Mouse (Mus musculus) liver, embryonic 12.5 days (tissue): ENCODE measurements around the gene Mns1. TPM values are rescaled to one million over a fixed set of nuclear protein-coding genes. Genes with fewer than 3 reads are reported as not detected.

Experiments
- ATAC-seq: fragments of 200-750 bp; cut with Nextera tagmentation; 2 replicates; pipeline ENCODE4 v1.8.0; 2017; ENCODE audit warnings: moderate number of reproducible peaks, mild to moderate bottlenecking, moderate library complexity
- H3K27ac ChIP-seq: fragments of 300-500 bp; sonication (generic); 2 replicates; pipeline ENCODE4 v1.5.1; 2016; ENCODE audit warnings: mild to moderate bottlenecking
- H3K27me3 ChIP-seq: fragments of 300-500 bp; sonication (generic); replicated peaks from 2 replicates; pipeline ENCODE4 v1.6.1; 2016; ENCODE audit warnings: mild to moderate bottlenecking, moderate library complexity
- H3K36me3 ChIP-seq: fragments of 300-500 bp; sonication (generic); 2 replicates; pipeline ENCODE4 v1.6.1; 2016; ENCODE audit warnings: mild to moderate bottlenecking, moderate library complexity
- H3K4me1 ChIP-seq: fragments of 300-500 bp; sonication (generic); 2 replicates; pipeline ENCODE4 v1.6.1; 2016
- H3K4me2 ChIP-seq: fragments of 300-500 bp; sonication (generic); 2 replicates; pipeline ENCODE4 v1.6.1; 2016; ENCODE audit warnings: mild to moderate bottlenecking, moderate library complexity
- H3K4me3 ChIP-seq: fragments of 300-500 bp; sonication (generic); 2 replicates; pipeline ENCODE4 v1.5.1; 2016; ENCODE audit warnings: mild to moderate bottlenecking, moderate library complexity
- H3K9ac ChIP-seq: fragments of 300-500 bp; sonication (generic); 2 replicates; pipeline ENCODE4 v1.6.1; 2016; ENCODE audit warnings: mild to moderate bottlenecking, moderate library complexity
- H3K9me3 ChIP-seq: fragments of 300-500 bp; sonication (generic); replicated peaks from 2 replicates; pipeline ENCODE4 v1.6.1; 2016; ENCODE audit warnings: mild to moderate bottlenecking, moderate library complexity
- WGBS: fragments of 180-500 bp; shearing (Covaris S2); methylation state at CpG from one replicate; pipeline ENCODE4 v1.1.7; 2016; ENCODE audit not compliant: insufficient replicate concordance; 5-methylcytosine and 5-hydroxymethylcytosine counted together
- microRNA-seq: library from miRNA; unstranded; fragments of <30 nt; microRNA quantifications from one replicate; pipeline ENCODE4, GENCODE M21; 2017
- polyA plus RNA-seq: library from polyadenylated mRNA; unstranded; fragments of >200 nt; fragmentation: Nextera tagmentation; extraction: Ambion mirVana; gene quantifications from 2 replicates; pipeline ENCODE4 v1.2.1, GENCODE M21; 2016

Mns1 gene
- polyA plus RNA-seq, 1 experiment from 2014 or later, result 119 TPM

DNA sequence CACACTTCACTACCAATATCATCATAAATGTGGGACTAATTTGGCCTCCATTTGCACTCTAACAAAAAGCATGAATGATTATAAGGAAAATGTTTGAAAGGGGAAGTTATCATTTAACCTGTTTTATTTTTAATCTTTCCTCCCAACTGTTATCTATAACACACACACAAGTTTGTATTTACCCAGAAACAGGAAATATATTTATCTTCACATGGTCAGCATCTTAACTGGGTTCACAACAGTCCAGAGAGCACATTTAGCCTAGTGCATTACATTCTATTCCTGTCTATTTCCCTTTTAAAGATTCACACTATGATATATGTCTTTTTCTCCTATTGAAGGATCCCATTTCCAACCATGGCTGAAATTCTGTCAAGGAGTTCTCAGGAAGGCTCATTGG is 50.7 kb downstream of the Mns1 start:
- Histone ChIP-seq H3K36me3 (peaks cover 6% of the 10 kb centered on the region), H3K27me3 (no peaks in the 10 kb centered on the region), H3K27ac (peak overlapping the region; percentile 71; the same call in 1 of the 2 replicates), H3K4me3 (no peak overlapping the region), H3K4me1 (peaks cover 38% of the 10 kb centered on the region), H3K9ac (no peak overlapping the region), H3K4me2 (no peak overlapping the region), H3K9me3 (no peaks in the 10 kb centered on the region)
- ATAC-seq, result peak; percentile 28; the same call in 1 of the 2 replicates

- Histone ChIP-seq H3K27me3 (no peaks in the 10 kb centered on the region), H3K9me3 (no peaks in the 10 kb centered on the region), H3K27ac (no peak overlapping the region), H3K4me1 (peaks cover 38% of the 10 kb centered on the region), H3K9ac (no peak overlapping the region), H3K4me3 (no peak overlapping the region), H3K36me3 (peaks cover 6% of the 10 kb centered on the region), H3K4me2 (no peak overlapping the region)
- 71% methylated on average over 5 of the region's 5 CpGs for WGBS
- ATAC-seq, result no peak
Observed at GRCm38 (mm10) chr9:72489131-72489530, 51.3 kb downstream of the Mns1 start.

- Histone ChIP-seq H3K27me3 (no peaks in the 10 kb centered on the region), H3K9me3 (no peaks in the 10 kb centered on the region), H3K4me2 (peak overlapping the region; percentile 94), H3K4me3 (peak overlapping the region; percentile 84), H3K27ac (peak overlapping the region; percentile 62), H3K9ac (peak overlapping the region; percentile 50), H3K36me3 (peaks cover 4% of the 10 kb centered on the region), H3K4me1 (peaks cover 38% of the 10 kb centered on the region)
- peak; percentile 96 for ATAC-seq
- under 1% methylated on average over 32 of the region's 32 CpGs for whole genome bisulfite sequencing
Observed at GRCm38 (mm10) chr9:72491559-72492193, 53.9 kb downstream of the Mns1 start.

DNA sequence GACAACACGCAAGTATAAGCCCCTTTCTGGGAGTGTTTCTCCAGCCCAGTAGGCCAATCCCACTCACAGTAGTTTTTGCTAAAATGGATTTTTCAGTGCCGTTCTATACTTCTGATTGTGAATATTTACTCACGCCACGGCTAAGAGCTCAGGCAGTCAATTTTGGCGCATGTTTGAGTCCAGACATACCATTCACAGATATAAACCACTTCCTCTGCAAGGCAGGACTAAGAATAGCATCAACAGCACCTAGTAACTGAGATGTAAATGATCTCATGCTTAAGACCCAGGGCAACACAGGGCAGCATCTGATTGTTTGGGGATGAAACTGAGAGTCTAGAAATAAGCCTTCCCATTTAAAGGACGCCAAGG is 54.4 kb downstream of the Mns1 start, which contains the start of gene Tex9:
Gene Tex9 (minus strand): TSS at position 19 of the 372 bp plus-strand sequence.
- H3K27ac ChIP-seq, result peak within 1 kb of the TSS; percentile 62
- 8% methylated on average over 6 of the region's 6 CpGs for WGBS
- H3K27me3 ChIP-seq, result no peaks in the 10 kb centered on the region
- peak within 1 kb of the TSS; percentile 94 for H3K4me2 ChIP-seq
- H3K4me3 ChIP-seq, result peak within 1 kb of the TSS; percentile 84
- peaks cover 38% of the 10 kb centered on the region for H3K4me1 ChIP-seq
- H3K9me3 ChIP-seq, result no peaks in the 10 kb centered on the region
- no peaks in the 10 kb centered on the region for H3K36me3 ChIP-seq
- peak within 1 kb of the TSS; percentile 50 for H3K9ac ChIP-seq
- ATAC-seq, result peak; percentile 44

GRCm38 (mm10) chr9:72493465-72493864 is 55.7 kb downstream of the Mns1 start:
- Histone ChIP-seq H3K4me2 (no peak overlapping the region), H3K27ac (no peak overlapping the region), H3K4me3 (no peak overlapping the region), H3K27me3 (no peaks in the 10 kb centered on the region), H3K36me3 (no peaks in the 10 kb centered on the region), H3K9me3 (no peaks in the 10 kb centered on the region), H3K4me1 (peaks cover 32% of the 10 kb centered on the region), H3K9ac (no peak overlapping the region)
- ATAC-seq, result no peak
- WGBS, result 75% methylated on average over 2 of the region's 2 CpGs

- H3K4me1 ChIP-seq, result peaks cover 25% of the 10 kb centered on the region
- no peaks in the 10 kb centered on the region for H3K9me3 ChIP-seq
- WGBS, result 71% methylated on average over 3 of the region's 3 CpGs
- H3K27ac ChIP-seq, result no peak overlapping the region
- H3K4me3 ChIP-seq, result no peak overlapping the region
- H3K9ac ChIP-seq, result no peak overlapping the region
- H3K27me3 ChIP-seq, result no peaks in the 10 kb centered on the region
- ATAC-seq, result no peak
- H3K36me3 ChIP-seq, result no peaks in the 10 kb centered on the region
- H3K4me2 ChIP-seq, result no peak overlapping the region
Observed at GRCm38 (mm10) chr9:72493984-72494685, 56.3 kb downstream of the Mns1 start.

GRCm38 (mm10) chr9:72496691-72497090 is 58.9 kb downstream of the Mns1 start:
- WGBS, result 64% methylated on average over 2 of the region's 2 CpGs

GRCm38 (mm10) chr9:72497171-72497570 is 59.4 kb downstream of the Mns1 start:
- Histone ChIP-seq H3K36me3 (no peaks in the 10 kb centered on the region), H3K4me3 (no peak overlapping the region), H3K9ac (no peak overlapping the region), H3K9me3 (no peaks in the 10 kb centered on the region), H3K4me2 (no peak overlapping the region), H3K4me1 (peaks cover 4% of the 10 kb centered on the region), H3K27me3 (no peaks in the 10 kb centered on the region), H3K27ac (no peak overlapping the region)
- ATAC-seq, result no peak
- WGBS, result 73% methylated on average over 3 of the region's 3 CpGs

More at GRCm38 (mm10) chr9:72496691-72497090, 58.9 kb downstream of the Mns1 start:
- H3K4me2 ChIP-seq, result no peak overlapping the region
- H3K27me3 ChIP-seq, result no peaks in the 10 kb centered on the region
- no peak overlapping the region for H3K27ac ChIP-seq
- H3K9ac ChIP-seq, result no peak overlapping the region
- no peaks in the 10 kb centered on the region for H3K36me3 ChIP-seq
- no peak overlapping the region for H3K4me3 ChIP-seq
- ATAC-seq, result no peak
- peaks cover 7% of the 10 kb centered on the region for H3K4me1 ChIP-seq
- H3K9me3 ChIP-seq, result no peaks in the 10 kb centered on the region

Small RNAs within 50 kb of the gene (microRNA-seq; reads per million reads assigned to microRNA genes)
- gene Gm28010, result not detected

Other genes with a start within 250 kb of the Mns1 start
- gene Zfp280d, start 163.2 kb upstream of the Mns1 start, polyA plus RNA-seq, result 23.1 and 23.4 TPM in 2 replicates
- 9.1 and 11.4 TPM in 2 replicates for gene Tex9, start 54.2 kb downstream of the Mns1 start, polyA plus RNA-seq
- 5.7 and 7.0 TPM in 2 replicates for gene Rfx7, start 94.2 kb downstream of the Mns1 start, polyA plus RNA-seq
- 173 and 176 TPM in 2 replicates for gene Nedd4, start 224.3 kb downstream of the Mns1 start, polyA plus RNA-seq